15 mouse cellular contexts compared by ENCODE assay signal in the genomic region with DNA sequence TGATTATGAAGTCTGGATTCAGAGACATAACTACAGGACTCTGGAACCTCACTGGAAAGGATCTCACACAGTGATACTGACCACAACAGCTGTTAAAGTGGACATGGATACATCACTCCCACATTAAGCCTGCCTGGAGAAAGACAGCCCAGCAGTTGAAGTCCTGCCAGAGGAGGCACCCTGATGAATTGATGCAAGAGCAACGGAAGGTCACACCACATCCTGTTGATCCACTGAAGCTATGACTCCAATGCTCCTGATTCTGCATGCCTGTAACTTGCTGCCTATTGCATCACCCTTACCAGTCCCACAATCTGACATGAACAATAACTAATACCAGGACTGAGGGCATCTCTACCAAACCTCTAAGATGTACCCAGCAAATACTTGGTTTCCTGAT. TPM values are rescaled to one million over a fixed set of nuclear protein-coding genes. Genes with fewer than 3 reads are reported as not detected.
DNase-seq lines count a peak whose midpoint lies in the region; ATAC-seq and TF ChIP-seq lines count a peak whose summit lies in the region.
"Had no signal": no experiment of that assay in that cellular context is flagged by ENCODE, and none has a peak within 500 bp of the region (broad histone marks: within the 10 kb centered on the region; RNA-seq: fewer than 3 reads in every experiment).

No protein-coding gene starts in this region.

- TF ChIP-seq POLR2A in spleen, adult 2 months (IDR thresholded peaks at IDR 0.05; ENCODE audit: low read depth, low read length), result no peak
- no peak for TF ChIP-seq POLR2A in MEL (IDR thresholded peaks at IDR 0.05; ENCODE audit: control insufficient read depth in 1 of 2, insufficient read depth in 1 of 2, low read depth in 1 of 2, low read length in 2 of 2, poor library complexity in 1 of 2)

- H3K4me3 ChIP-seq in spleen, adult 2 months (ENCODE audit: extremely low read depth, insufficient read depth, insufficient read length), result no peak overlapping the region
- H3K4me3 ChIP-seq in MEL (ENCODE audit: control insufficient read depth in 1 of 2, insufficient read depth in 1 of 2, low read depth in 2 of 2, low read length in 2 of 2), result no peak overlapping the region
- H3K4me3 ChIP-seq: embryonic facial prominence, embryonic 15.5 days; lung, embryonic 15.5 days; neural tube, embryonic 12.5 days had no signal

- ATAC-seq in granulocyte monocyte progenitor cell, adult 5-6 weeks (replicated peaks; ENCODE audit: poor library complexity, severe bottlenecking), result peak; percentile 100
- ATAC-seq: intestine, postnatal 0 days had no signal

- no peaks in the 10 kb centered on the region for H3K27me3 ChIP-seq in spleen, adult 2 months (ENCODE audit: control insufficient read depth, insufficient read depth, low read length)
- no peaks in the 10 kb centered on the region for H3K27me3 ChIP-seq in MEL (ENCODE audit: control insufficient read depth in 1 of 2, insufficient read depth in 2 of 2, low read length in 2 of 2)
- H3K27me3 ChIP-seq: embryonic facial prominence, embryonic 15.5 days; lung, embryonic 15.5 days; neural tube, embryonic 12.5 days had no signal

- WGBS in spleen, adult 2 months, result 7% methylated on average over 1 of the region's 1 CpGs

- H3K4me1 ChIP-seq in spleen, adult 2 months (ENCODE audit: control insufficient read depth, insufficient read depth, insufficient read length), result peaks cover 9% of the 10 kb centered on the region
- no peaks in the 10 kb centered on the region; a peak in 1 of 4 replicates for H3K4me1 ChIP-seq in MEL (ENCODE audit: control insufficient read depth in 1 of 2, insufficient read depth in 2 of 2, low read length in 2 of 2)
- H3K4me1 ChIP-seq: embryonic facial prominence, embryonic 15.5 days; lung, embryonic 15.5 days; neural tube, embryonic 12.5 days had no signal

- H3K36me3 ChIP-seq in spleen, adult 2 months (ENCODE audit: control insufficient read depth, insufficient read depth, low read length), result no peaks in the 10 kb centered on the region
- no peaks in the 10 kb centered on the region for H3K36me3 ChIP-seq in MEL (ENCODE audit: control insufficient read depth in 1 of 2, insufficient read depth in 2 of 2, low read length in 2 of 2)
- H3K36me3 ChIP-seq: embryonic facial prominence, embryonic 15.5 days; lung, embryonic 15.5 days; neural tube, embryonic 12.5 days had no signal

- TF ChIP-seq EP300 in MEL (IDR thresholded peaks at IDR 0.05; ENCODE audit: low read depth in 1 of 2, low read length in 2 of 2), result peak in 1 of 2 experiments; percentile 34; a peak in 1 of 4 replicates

- TF ChIP-seq RAD21 in MEL (IDR thresholded peaks at IDR 0.05; ENCODE audit: low read depth, low read length), result no peak

- no peak overlapping the region for H3K9ac ChIP-seq in MEL (ENCODE audit: control insufficient read depth, low read depth, low read length, poor library complexity, severe bottlenecking)
- H3K9ac ChIP-seq: embryonic facial prominence, embryonic 15.5 days; lung, embryonic 15.5 days; neural tube, embryonic 12.5 days had no signal

- peak; percentile 34 to 40 for DNase-seq in spleen, adult 2 months (ENCODE audit: low read depth in 1 of 2, low spot score in 2 of 2)
- DNase-seq in spleen, postnatal 14 days (ENCODE audit: low spot score in 2 of 2), result no peak
- DNase-seq in MEL (ENCODE audit: low read depth, low spot score), result peak; percentile 14
- DNase-seq in naive thymus-derived CD4-positive, alpha-beta T cell, adult 2 months (ENCODE audit: low read depth), result peak; percentile 82
- DNase-seq in cerebellum, adult 9-10 months, result no peak
- no peak for DNase-seq in ovary, adult 18-20 months (ENCODE audit: low spot score)
- DNase-seq: cerebellum, adult 11 months had no signal

- H3K9me3 ChIP-seq in MEL (replicated peaks; ENCODE audit: insufficient read depth, low read length), result no peaks in the 10 kb centered on the region
- H3K9me3 ChIP-seq: embryonic facial prominence, embryonic 15.5 days; lung, embryonic 15.5 days had no signal

- TF ChIP-seq CTCF in spleen, adult 2 months (IDR thresholded peaks at IDR 0.05; ENCODE audit: extremely low read depth, insufficient read depth, insufficient read length, insufficient replicate concordance), result no peak
- TF ChIP-seq CTCF in MEL (IDR thresholded peaks at IDR 0.05 in 2 of 3, conservative IDR thresholded peaks at IDR 0.05 in 1 of 3; ENCODE audit: control insufficient read depth in 1 of 3, insufficient read depth in 1 of 3, low read depth in 2 of 3, low read length in 3 of 3, poor library complexity in 1 of 3, severe bottlenecking in 1 of 3), result no peak

- peak overlapping the region; percentile 4; the same call in 1 of the 2 replicates for H3K27ac ChIP-seq in spleen, adult 2 months (ENCODE audit: insufficient read depth, low read length)
- no peak overlapping the region for H3K27ac ChIP-seq in MEL (ENCODE audit: control insufficient read depth, low read depth, low read length)
- H3K27ac ChIP-seq: embryonic facial prominence, embryonic 15.5 days; lung, embryonic 15.5 days; neural tube, embryonic 12.5 days had no signal

- no peaks in the 10 kb centered on the region for H3K79me2 ChIP-seq in MEL (ENCODE audit: control insufficient read depth, insufficient read depth, low read length, poor library complexity)

TF ChIP-seq in MEL, 35 proteins besides CTCF, POLR2A, EP300 and RAD21:
- TF ChIP-seq E2F4 (IDR thresholded peaks at IDR 0.05; ENCODE audit: borderline replicate concordance, low read depth, low read length) (no peak), MAFK (IDR thresholded peaks at IDR 0.05; ENCODE audit: borderline replicate concordance, low read depth, low read length) (no peak), MYC (IDR thresholded peaks at IDR 0.05; ENCODE audit: low read depth, low read length) (no peak), RCOR1 (IDR thresholded peaks at IDR 0.05; ENCODE audit: low read depth, low read length) (no peak), JUND (IDR thresholded peaks at IDR 0.05; ENCODE audit: low read depth, low read length) (no peak), CHD1 (IDR thresholded peaks at IDR 0.05; ENCODE audit: low read depth, low read length) (no peak), MEF2A (IDR thresholded peaks at IDR 0.05; ENCODE audit: extremely low read depth, insufficient replicate concordance, low read depth, low read length, poor library complexity, severe bottlenecking) (no peak), NELFE (IDR thresholded peaks at IDR 0.05; ENCODE audit: low read depth, low read length) (no peak), BHLHE40 (IDR thresholded peaks at IDR 0.05; ENCODE audit: borderline replicate concordance, low read depth, low read length) (no peak)

RNA-seq across cellular contexts. Expression of gene Olfr266, which starts 6.0 kb away (rescaled TPM):
- not detected in 2 replicates for polyA plus RNA-seq in spleen, adult 2 months (2012; rRNA removed)
- total RNA-seq in MEL (2012; rRNA removed), result not detected in 2 replicates
- not detected for polyA plus RNA-seq in MEL (2012; ENCODE audit: insufficient read depth in 1 of 2, insufficient read length in 2 of 2, low read depth in 1 of 2, low replicate concordance in 2 of 2, missing spikeins in 1 of 2)
- total RNA-seq in granulocyte monocyte progenitor cell, adult 5-6 weeks (2014; fragmentation: Nextera tagmentation), result not detected in 2 replicates
- not detected in 2 replicates for total RNA-seq in granulocyte monocyte progenitor cell, adult 5-6 weeks (2017)
- total RNA-seq: gastrocnemius, adult 18-20 months; left cerebral cortex, postnatal 10 days had no signal
- polyA plus RNA-seq: embryonic facial prominence, embryonic 15.5 days; heart, embryonic 16.5 days; intestine, postnatal 0 days; lung, embryonic 15.5 days; neural tube, embryonic 12.5 days had no signal

RNA-seq across cellular contexts. Expression of gene Cd53, which starts 42.2 kb away (rescaled TPM):
- 73.4 and 77.1 TPM in 2 replicates for polyA plus RNA-seq in spleen, adult 2 months (2012; rRNA removed)
- total RNA-seq in MEL (2012; rRNA removed), result 0.58 and 0.69 TPM in 2 replicates
- polyA plus RNA-seq in MEL (2012; ENCODE audit: insufficient read depth in 1 of 2, insufficient read length in 2 of 2, low read depth in 1 of 2, low replicate concordance in 2 of 2, missing spikeins in 1 of 2), result 1 to 10 TPM in 1 of 2 experiments, not detected in 1; 1.4 TPM
- total RNA-seq in granulocyte monocyte progenitor cell, adult 5-6 weeks (2014; fragmentation: Nextera tagmentation), result 144 and 152 TPM in 2 replicates
- total RNA-seq in granulocyte monocyte progenitor cell, adult 5-6 weeks (2017), result 217 and 324 TPM in 2 replicates

Comparison
In these comparisons a context has a peak if more than half of its experiments do, and no peak if none do; other contexts are left out.
1. DNase-seq: peak in spleen, adult 2 months (2 of 2), MEL (single experiment) and naive thymus-derived CD4-positive, alpha-beta T cell, adult 2 months (single experiment); none in spleen, postnatal 14 days (0 of 2), cerebellum, adult 9-10 months (single experiment) and ovary, adult 18-20 months (single experiment).
2. RNA of gene Cd53, which starts 42.2 kb away (total RNA-seq): 144 to 324 TPM in granulocyte monocyte progenitor cell, adult 5-6 weeks; 0.58 to 0.69 TPM in MEL; every median in the first group is over 10 times any median in the second.